Mouse (Mus musculus): ENCODE data around the gene Kcnip4. TPM values are rescaled to one million over a fixed set of nuclear protein-coding genes. Genes with fewer than 3 reads are reported as not detected.

The Kcnip4 gene
- polyA plus RNA-seq, 1 experiment: not detected

DNA sequence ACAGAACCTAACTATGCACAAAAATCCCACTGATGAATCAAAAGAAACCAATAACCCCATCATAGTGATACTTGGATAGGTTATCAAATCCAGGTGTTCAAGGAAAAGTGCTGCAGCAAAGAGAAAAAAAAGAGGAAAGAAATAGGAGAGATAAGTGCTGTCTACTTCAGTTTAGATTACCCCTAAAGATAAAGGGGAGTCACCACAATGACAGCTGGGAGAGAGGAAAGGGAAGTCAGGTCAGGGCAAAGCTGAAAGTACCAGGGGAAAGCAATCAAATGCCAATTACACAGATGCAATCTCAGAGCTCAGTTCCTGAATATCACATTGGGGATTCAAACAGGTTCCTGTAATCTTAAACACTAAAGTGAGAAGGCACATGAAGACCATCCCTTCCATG is 97.0 kb downstream of the Kcnip4 start:
- no peak for TF ChIP-seq GATA1 (IDR thresholded peaks at IDR 0.05; ENCODE audit: low read length)

GRCm38 (mm10) chr5:49419707-49420106 is 105.0 kb downstream of the Kcnip4 start:
- no peak for TF ChIP-seq GATA1 (IDR thresholded peaks at IDR 0.05; ENCODE audit: low read length)

- no peak for TF ChIP-seq GATA1 (IDR thresholded peaks at IDR 0.05; ENCODE audit: low read length)
Observed at GRCm38 (mm10) chr5:49408351-49408750, 116.4 kb downstream of the Kcnip4 start.

DNA sequence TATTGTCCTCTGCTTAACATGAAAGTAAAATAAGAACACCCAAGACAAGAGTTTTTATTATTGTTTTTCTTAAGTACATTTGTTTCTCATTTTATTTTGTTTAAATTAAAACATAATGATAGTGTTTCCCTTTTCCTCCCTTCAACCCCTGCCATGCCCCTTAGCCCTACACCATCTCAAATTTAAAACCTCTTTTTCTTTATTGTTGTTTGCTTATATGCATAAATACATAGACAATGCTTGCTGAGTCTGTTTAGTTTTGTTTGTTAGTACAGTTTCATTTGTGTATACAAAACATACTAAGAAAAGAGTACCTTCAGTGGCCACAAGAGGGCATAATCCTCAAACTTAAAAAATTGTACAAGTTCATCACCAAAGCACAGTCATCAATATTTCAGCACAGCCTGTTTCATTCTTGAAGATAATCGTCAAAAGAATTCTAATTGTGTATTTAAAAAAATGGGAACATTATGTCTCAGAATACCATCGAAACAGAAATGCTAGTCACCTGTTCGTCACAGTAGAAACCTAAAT is 154.1 kb downstream of the Kcnip4 start:
- no peak for TF ChIP-seq GATA1 (IDR thresholded peaks at IDR 0.05; ENCODE audit: low read length)

GRCm38 (mm10) chr5:49368636-49369423 is 155.9 kb downstream of the Kcnip4 start:
- no peak for TF ChIP-seq GATA1 (IDR thresholded peaks at IDR 0.05; ENCODE audit: low read length)

- TF ChIP-seq GATA1 (IDR thresholded peaks at IDR 0.05; ENCODE audit: low read length): no peak
Observed at GRCm38 (mm10) chr5:49356381-49356780, 168.3 kb downstream of the Kcnip4 start.

GRCm38 (mm10) chr5:49352061-49352460 is 172.6 kb downstream of the Kcnip4 start:
- no peak for TF ChIP-seq GATA1 (IDR thresholded peaks at IDR 0.05; ENCODE audit: low read length)

DNA sequence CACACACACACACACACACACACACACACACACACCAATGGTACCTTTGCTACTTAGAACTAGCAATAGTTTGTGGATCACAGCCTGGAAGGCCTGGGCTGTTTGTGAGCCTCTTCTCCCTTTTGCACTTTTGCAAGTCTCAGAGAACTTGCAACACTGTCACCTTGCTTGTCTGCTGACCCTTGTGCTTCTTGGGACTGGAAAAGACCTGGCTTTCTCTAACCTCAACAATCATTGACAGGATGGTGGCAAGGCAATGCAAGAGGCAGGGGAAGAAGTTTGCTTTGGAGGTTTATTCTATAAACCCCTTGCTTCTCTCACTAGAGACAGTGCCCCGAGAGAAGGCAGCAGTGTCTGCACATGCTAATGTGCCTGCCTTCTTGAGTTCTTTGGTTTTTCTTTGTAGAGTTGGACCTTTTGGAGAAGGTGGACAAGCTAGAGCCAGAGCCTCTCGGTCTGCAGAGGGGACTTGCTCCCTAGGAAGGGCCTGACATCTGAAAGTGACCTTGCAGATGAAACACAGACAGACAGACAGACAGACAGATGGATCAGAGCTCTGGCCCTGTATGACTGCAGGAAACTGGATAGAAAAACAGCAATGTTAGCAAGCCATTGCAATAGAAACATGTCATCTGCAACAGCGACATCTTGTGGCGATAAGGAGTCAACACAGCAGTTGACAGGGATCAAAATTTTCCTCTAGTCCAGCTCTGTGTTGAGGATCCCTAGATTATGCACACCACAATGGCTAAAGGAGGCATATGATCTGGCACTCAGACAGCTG is 174.4 kb downstream of the Kcnip4 start:
- no peak for TF ChIP-seq GATA1 (IDR thresholded peaks at IDR 0.05; ENCODE audit: low read length)

- no peak for TF ChIP-seq GATA1 (IDR thresholded peaks at IDR 0.05; ENCODE audit: low read length)
Observed at GRCm38 (mm10) chr5:49349541-49349940, 175.2 kb downstream of the Kcnip4 start.

GRCm38 (mm10) chr5:49348511-49348910 is 176.2 kb downstream of the Kcnip4 start:
- no peak for TF ChIP-seq GATA1 (IDR thresholded peaks at IDR 0.05; ENCODE audit: low read length)

- TF ChIP-seq GATA1 (IDR thresholded peaks at IDR 0.05; ENCODE audit: low read length): no peak
Observed at GRCm38 (mm10) chr5:49344606-49345005, 180.1 kb downstream of the Kcnip4 start.

DNA sequence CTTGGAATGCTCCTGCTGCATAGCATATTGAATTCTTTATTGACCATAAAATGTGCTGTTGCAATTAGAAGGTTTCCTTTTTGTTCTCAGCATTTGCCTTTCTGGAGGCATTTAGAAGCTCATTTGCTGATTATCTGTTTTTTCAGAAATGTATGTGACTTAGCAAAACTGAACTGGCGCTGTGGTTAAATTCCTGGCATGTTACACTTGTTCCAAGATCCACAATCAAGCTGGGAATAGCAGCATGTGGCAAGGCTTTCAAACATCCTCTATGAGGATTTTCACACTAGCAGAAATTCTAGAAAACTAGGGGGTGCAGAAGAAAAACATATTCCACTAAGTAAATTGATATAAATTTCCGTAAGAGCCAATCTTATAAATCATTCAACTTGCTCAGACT is 187.5 kb downstream of the Kcnip4 start:
- TF ChIP-seq GATA1 (IDR thresholded peaks at IDR 0.05; ENCODE audit: low read length): no peak

GRCm38 (mm10) chr5:49333063-49333462 is 191.6 kb downstream of the Kcnip4 start:
- TF ChIP-seq GATA1 (IDR thresholded peaks at IDR 0.05; ENCODE audit: low read length): no peak

DNA sequence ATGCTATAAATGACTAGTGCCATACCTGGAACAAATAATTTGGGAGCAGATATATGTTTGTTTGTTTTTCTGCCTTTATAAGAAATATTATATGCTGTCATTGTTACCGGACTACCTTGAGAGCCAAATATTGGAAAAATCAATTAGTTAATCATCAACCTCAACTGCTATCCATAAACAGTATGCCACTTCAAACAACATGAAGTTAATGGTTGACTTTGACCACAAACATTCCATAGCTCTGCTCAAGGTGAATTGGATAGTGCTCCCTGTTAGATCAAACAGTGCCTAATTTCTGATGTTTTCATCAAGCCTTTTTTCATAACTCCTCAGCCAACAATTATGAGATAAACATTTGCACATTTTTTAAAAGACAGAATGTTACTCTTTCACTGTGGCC is 195.7 kb downstream of the Kcnip4 start:
- no peak for TF ChIP-seq GATA1 (IDR thresholded peaks at IDR 0.05; ENCODE audit: low read length)

DNA sequence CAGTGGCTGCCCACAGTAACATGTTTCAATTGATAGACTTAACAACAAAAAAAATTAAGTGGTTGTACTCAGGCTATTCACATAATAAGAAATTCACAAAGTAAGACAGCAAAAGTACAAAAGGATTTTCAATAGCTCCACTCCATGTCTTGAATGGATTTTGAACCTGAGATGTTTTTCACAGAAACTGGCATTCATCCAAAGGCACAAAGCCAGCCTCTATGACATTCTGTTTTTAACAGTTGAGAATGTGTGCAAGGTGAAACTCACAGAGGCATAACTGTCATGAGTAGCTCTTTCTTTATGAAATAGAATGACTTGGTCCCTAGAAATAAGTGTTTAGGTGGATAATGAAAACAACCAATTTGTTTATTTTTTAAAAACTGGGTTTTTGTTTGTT is 206.0 kb downstream of the Kcnip4 start:
- TF ChIP-seq GATA1 (IDR thresholded peaks at IDR 0.05; ENCODE audit: low read length): no peak

- no peak for TF ChIP-seq GATA1 (IDR thresholded peaks at IDR 0.05; ENCODE audit: low read length)
Observed at GRCm38 (mm10) chr5:49317869-49318268, 206.8 kb downstream of the Kcnip4 start.

Data from G1E-ER4 (cell line).